Mouse (Mus musculus) spleen, adult 18-20 months (tissue): ENCODE results near the gene Cep112.

ENCODE experiments used
- DNase-seq, 2 experiments: peaks; one replicate each; pipeline ENCODE4 v3.0.0; 2022; ENCODE audit warnings: mixed read lengths in 2 of 2

Gene Cep112

DNA sequence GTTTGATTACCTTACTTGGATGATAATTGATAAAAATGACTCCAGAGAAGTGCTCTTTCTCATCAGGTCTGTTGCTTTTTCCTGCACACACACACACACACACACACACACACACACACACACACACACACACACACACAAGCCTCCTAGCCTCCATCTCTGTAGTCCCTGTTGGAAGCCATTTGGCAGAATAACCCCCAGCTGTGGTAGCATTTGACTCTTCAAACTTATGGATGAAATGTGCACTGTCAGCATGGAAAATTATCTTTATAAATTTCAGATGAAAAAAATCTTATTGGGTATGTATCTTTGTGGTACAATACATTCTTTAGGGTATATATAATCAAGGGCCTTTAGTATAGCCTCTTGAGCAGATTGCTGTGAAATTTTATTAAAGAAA lies 181.8 kb downstream of the Cep112 start:
- DNase-seq: no peak

DNA sequence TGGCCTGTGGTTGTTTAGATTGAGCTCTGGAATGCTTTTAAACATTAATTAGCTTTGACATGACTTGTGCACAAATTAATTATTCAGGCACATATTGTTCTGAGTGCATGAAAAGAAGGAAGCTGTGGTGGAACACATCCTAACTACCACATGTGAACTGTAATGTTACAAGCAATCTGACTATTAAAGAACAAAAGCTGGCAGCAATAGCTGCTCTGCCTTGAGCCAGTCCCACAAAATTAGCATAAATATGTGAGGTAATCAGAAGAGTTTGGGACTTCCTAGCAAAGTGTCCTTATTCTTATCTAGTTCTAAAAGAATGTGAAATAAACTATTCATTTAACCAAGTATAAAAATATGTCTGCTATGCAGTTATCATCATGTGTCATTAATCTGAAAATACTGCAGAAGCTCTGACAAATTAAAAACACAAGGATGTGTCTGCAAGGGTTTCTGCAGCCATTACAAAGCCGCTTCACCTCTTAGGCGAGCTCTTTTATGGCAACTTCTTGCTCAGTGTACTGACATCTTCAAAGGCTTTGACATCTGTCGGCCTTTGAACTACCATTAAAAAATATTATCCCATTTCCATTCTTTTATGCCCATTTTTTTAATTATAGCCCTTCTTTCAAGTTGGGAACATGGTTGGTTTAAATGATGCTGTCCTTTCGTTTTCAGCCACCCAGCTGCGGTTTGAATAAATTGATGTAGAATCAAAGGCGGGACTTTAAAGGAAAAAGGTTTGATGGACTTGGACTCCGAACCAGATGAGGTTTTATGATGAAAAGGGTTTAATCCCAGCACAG lies 195.8 kb downstream of the Cep112 start:
- DNase-seq: no peak

DNA sequence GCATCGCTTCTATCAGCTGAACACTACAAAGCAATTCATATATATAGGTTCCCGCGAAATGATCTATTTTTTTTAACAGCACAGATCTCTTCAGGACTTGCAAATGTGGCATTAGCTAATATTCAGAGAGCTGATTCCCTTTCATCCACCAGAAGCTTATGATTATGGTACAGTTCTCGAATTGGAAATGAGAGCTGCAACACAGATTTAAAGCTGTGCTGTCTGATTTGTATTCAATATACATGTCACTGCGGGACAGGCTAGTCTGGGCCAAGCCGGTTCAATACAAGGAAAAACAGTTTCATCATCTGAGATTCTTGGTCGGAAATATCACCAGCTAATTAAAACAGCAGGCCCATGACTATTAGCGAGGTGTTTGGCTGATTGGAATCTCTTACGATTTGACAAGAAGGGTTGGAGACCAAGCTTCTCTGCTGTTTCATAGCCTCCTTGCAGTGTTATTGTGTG lies 196.5 kb downstream of the Cep112 start:
- no peak for DNase-seq

DNA sequence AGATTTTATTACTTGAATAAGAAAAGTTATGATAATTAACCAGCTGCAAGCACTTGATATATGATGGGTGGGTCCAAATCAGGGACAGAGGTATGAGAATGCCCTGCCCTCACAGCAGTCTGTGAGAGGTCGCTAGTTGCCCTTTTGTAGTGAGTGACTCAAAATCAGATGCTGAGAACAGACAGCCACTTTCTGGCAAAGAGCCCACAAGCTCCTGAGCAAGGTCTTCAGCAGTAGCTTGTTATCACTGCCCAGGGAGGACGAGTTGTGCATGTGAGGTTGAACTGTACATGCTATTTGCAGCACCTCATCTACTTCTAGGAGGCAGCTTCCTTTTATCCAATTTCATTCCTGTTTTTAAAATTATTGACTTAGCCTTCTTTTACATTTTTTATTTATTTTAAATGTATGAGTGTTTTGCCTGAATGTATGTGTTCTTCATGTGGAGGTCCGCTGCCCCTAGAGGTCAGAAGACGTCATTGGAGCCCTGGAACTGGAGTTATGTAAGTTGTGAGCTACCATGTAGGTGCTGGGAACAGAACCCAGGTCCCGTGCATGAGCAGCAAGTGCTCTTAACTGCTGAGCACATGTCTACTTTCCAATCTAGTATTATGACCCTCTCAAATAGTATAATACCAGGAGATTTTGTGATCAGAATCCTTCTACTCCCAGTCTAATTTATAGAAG lies 200.7 kb downstream of the Cep112 start:
- DNase-seq: no peak

DNA sequence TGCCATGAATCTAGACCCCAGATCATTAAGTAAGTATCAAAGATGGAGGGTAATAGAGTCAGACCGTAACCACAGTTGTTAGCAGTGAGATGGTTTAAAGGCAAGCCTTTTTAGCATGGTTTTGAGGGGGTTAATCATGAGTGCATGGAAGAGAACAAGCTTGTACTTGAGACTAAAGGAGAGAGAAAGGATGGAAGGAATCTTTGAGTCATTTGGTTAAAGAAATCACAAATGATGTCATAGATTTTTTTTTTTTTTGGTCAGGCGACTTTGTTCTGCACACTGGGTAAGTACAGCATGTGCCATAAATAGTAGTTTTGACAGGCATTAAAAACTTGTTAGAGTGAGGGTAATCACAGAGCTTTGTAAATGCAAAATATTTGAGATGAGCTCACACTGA lies 212.8 kb downstream of the Cep112 start:
- no peak for DNase-seq

DNA sequence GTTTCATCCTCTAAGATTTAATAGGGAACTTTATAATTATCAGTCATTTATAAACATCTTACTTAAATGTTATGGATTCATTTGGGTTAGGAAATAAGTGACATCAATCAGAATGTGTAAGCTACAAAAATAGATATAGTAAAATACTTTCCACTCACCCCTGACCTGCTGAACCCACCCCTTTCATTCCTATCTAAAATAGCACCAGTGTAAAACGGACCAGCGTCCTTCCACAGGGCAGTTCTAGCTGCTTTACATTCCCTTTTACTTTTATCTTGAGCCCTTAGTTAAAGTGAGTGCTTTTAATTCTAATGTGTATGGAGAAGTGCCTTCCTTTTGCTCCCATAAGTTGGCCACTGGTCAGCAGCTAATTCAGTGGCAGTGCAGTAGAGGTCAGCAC lies 230.6 kb downstream of the Cep112 start:
- no peak for DNase-seq

DNA sequence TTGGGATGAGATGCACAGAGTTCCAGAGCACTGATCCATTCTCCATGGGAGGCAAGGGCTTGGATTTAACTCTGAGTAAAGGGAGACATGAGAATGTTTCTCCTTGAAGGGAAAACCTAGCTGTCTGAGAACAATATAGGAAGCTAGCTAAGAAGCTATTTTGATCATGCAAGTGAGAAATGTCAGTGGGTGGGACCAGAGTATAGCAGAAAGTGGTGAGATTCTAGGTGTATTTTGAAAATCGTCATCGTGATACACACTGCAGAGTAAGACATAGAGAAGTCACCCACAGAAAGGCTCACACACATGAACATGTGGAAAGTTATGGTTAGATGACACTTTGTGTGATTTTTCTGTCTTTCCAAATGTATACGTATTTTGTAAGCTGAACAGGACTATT lies 257.0 kb downstream of the Cep112 start:
- DNase-seq: no peak

DNA sequence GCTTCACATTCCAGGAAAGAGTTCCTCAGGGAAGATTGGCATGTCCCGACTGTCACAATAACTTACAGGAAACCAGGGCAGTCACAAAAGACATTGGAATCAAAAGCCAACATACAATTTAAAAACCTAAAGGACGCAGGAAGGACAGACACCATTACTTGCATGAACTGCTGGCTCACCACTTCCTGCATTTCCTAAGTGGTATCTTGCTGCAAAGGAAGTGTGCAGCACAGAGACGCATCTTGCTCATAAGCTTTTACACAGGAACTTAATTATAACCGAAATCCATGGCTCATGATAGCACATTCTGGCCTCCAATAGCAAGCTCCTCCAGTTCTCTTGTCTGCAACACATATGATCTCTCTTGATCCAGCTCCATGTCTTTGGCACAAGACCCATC lies 271.6 kb downstream of the Cep112 start:
- DNase-seq: no peak

DNA sequence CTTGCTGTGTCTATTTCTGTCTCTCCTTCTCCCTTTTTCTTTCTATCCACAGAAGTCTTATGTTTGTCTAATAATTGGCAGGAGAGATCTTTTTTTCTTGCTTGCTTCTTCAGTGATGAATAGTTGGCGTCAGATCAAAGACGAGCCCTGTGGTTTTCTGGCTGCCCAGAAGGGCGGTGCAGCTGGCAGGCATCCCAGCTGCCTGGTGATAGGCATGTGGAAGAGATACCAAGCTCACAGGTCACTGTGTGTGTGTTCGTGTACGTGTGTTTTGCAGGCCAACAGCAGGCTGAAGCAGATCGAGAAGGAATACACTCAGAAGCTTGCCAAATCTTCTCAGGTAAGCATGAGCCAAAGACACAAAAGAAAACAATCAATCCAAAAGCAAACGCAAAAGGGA lies 327.3 kb downstream of the Cep112 start:
- DNase-seq: no peak

DNA sequence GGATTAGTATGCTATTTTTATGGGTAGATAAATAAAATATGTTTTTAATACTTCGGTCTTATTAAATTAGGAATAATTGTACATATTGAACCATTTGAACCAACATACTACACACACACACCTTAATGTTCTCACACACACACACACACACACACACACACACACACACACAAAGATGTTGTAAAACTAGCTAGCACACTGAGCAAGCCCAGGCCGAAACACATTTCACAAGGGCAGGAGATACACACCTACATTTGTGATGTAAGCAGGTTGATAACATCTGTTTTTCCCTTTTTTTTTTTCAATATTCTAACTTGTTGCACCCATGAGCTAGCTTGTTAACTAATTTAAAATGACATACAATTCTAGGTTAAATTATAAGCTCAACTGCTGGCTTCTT lies 327.8 kb downstream of the Cep112 start:
- no peak for DNase-seq

DNA sequence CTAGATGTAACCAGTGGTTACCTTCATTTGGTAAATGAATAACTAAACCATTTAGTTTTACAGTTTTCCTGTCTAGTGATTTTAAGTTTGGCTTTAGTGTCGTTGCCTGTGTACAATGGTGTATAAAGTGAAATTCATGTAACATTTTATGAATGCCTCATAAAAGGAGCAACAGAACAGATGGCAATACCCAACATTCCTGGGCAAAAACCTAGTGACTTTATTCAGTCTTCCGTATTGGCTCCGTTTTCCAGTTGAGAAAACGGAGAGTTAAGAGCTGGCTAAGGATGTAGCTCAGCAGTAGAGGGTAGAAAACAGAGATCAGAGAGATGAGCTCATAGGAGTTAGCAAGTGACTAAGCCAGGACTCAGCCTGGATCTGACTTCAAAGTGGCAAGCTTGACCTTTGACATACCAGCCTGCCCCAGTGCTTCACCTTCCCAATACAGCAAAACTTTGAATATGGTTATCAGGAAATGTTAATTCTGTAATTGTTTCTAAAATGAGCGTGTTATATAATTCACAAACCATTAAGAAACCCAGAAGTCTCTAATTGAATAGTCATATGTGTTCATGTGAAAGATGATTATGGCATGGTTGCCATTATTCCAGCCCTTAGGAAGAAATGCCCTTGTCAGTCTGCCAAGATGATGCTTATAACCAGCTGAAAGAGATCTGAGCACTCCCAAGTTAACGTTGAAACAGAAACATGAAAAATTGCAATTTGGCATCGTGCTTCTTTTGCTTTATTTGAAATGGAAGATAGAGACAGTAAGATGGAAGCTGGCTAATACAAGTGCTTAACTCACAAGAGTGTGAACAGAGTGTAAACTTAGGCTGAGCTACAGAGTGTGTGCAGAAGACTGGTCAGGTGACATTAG lies 328.6 kb downstream of the Cep112 start:
- no peak for DNase-seq

DNA sequence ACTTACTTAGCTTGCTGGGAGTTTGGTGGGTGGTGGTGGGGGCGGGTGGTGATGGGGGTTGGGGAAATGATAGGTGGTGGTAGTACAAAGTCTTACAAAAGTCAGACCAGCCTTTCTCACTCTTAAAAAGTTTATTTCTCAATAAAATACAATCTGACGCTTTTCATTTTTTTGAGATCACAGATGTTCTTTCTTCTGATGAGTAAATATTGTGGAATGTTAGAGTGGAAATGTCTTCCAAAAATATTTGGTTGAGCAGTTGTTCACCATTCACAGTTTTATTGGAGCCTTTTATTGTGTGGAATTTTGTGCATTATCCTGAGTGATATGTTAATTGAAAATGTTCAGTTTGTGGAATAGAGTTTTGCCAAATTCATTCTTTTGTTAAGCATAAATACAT lies 332.2 kb downstream of the Cep112 start:
- DNase-seq: no peak

DNA sequence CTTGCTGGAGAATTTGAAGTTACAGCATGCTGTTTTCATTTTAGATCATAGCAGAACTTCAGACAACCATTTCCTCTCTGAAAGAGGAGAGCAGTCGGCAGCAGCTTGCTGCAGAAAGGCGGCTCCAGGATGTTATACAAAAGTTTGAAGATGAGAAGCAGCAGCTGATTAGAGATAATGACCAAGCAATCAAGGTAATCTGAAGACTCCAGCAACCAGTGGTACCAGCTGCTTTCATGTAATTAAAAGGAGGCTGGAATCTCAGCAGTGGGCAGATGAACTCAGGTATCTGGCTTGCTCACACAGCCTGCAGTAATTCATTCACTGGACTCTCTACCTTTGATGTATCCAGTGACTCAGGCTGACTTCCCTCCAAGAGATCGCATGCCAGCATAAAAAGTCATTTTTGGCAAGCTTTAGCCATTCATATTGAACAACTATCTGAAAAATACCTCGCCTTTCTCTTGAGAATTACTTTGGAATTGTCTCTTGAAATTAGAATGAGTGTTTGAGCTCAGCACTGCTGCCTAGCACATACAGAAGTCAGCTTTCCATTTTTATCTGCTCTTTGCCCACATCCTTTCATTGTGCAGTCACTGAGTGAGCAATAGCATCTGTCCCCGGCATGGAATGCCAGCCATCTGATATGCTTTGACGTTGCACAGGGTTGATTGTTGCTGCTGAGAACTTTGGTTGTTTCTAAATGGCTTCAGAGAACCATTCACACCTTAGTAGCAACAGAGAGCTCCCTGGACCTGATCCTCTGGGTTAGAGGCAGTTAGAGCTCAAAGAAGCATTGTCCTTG lies 332.8 kb downstream of the Cep112 start:
- no peak for DNase-seq

DNA sequence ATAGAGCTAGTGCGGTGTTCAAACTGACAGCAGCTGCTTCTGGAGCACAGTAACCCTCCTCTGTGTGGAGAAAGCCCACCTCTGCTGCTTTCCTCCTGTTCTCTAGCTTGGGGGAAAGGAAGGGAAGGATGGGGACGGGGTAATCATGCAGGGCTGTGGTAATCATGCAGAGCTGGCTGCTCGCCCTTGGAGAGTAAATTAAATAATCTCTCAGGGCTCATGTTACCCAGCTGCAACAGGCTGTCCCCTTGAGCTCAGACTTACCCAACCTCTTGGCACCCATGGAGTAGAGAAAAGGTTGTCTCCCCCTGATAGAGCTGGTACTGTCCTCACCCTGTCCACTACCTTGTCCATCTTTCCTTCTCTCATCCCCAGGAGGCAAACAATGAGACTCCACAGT lies 345.1 kb downstream of the Cep112 start:
- no peak for DNase-seq

DNA sequence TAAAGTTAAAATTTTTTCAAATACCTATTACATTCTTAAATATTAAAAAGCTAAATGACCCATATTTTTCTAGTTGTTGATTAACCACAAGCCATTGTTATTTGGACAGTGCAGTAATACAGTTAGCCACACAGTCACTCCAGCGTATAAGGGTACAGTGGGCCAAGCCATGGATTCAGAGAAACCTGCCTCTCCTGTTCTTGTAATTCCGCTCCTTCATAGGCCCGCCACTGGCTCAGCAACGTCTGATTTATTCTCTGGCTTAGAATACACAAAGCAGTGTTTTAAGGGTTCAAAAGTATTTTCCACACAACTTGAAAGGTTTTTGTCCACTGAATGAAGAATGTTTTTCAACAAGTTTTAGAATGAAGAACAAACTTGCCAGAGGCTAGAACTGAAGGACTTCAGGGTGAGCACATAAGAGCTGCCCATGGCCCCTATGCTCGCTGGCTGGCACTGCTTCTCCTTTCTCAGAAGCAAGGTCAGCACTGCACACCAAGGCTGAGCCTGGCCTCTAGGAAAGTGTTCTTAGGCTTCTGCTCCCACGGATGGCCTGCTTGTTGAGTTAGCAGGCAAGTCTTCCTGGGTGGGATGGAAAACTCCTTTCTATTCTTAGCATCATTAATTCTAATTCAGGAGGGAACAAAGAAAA lies 349.2 kb downstream of the Cep112 start:
- no peak for DNase-seq

DNA sequence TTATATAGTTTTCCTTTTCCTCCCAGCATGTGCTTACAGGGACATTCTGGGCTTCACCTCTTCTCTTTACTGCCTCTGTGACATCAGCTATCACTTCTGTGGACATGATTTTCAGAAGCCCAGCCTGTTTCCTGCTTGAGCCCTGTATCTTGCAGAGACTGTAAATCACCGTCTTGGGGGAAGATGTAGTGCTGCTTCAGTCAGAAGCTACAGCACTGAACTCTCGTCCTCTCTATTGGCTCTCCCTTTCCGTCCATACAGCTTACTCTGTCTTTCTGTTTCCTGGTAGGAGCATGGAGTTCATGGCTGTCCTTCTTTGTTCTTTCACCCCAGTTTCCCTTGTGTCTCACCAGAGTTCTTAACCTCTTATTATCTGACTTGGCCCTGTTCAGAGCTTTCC lies 352.2 kb downstream of the Cep112 start:
- DNase-seq: no peak

DNA sequence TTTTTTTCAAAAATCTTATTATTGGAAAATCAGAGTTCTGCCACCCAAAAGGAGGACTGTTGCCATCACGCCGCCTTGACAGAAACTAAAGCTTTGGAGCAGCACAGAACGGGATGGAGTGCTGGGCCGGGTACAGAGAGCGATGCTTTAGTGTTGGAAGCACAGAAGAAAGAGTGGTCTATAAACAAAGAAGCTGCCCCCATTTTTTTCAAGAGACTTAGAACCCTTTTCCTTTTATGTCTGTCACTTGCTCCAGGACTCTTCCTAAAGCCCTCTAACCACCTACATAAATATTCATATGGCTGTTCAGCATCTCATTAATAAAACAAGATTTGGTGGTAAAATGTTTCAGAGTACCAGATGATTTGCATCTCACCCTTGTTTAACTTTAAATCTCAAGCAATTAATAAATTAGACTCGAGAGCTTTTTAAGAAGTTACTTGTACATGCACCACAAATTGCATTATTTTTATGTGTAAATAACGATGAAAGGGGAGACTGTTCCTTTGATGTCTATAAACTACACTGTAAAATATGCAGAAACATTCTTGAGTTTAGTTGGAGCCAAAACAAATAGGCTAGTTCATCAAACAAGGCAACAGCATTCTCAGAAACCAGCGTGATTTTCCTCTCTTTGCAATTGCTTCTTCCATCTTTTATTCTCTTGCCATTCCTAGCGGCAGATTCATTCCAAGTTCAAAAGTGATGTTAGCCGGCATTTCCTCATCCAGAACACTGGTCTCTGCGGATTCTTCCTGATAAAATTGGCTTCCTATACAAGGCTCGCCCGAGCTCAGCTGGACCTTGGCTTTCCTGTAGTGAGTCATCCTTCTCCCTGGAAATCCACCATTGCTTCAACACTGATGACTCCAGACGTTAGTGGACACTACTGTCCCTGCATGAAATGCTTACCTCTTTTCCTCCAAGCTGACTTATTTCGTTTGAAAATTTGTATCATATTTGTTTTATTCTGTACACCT lies 355.6 kb downstream of the Cep112 start:
- DNase-seq: no peak

DNA sequence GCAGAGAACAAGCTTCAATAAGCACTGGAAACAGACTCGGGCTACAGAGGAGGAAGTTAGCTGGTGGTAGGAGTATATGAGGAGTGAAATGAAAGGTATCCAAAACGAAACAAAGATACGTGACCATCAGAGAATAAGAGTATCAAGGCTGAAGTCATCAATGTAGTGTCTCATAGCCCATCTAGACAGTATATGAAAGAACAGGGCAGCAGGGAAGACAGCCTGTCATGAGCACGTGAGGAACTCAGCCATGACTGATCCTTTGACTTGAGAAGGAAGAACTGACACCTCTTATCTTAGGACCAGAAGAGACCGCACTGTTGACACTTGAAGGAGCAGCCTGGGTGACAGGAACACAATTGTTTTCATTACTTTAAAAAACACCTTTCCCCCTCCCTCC lies 373.4 kb downstream of the Cep112 start:
- DNase-seq: no peak

DNA sequence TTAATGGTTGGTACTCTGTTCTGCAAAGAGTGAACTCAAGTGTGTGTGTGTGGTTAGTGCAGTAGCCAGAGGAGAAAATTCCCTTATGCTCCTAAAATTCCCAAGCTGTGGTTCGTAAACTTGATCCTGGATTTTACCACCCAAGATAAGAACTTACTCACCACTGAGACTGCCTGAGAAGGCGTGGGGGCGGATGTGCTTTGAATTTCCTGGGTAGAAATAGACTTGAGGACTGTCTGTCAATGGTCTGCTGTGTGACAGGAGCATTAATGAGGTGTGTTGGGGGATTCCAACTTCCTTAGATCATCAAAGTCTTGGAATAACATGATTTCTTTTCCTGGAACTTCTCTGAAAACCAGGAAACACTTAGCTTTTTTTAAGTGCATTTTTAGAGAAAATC lies 374.7 kb downstream of the Cep112 start:
- DNase-seq: no peak

DNA sequence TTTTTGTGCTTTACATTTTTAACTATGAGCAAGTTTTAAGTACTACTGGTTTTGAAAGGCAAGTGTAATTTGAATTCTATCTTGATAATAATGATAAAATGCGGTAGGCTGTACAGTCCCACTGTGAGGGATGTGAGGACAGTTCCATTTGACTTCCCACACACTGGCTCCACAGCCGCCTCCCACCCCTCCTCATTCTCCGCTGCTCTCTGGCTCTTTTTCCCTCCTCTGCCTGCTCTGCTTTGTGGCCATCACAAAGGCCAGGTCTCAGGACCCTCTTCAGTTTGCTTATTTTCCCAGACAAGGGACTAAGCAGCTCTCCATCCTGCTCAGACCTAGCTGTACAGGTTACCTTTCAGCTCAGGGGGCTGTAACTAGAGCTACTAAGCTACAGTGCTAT lies 379.0 kb downstream of the Cep112 start:
- no peak for DNase-seq

DNA sequence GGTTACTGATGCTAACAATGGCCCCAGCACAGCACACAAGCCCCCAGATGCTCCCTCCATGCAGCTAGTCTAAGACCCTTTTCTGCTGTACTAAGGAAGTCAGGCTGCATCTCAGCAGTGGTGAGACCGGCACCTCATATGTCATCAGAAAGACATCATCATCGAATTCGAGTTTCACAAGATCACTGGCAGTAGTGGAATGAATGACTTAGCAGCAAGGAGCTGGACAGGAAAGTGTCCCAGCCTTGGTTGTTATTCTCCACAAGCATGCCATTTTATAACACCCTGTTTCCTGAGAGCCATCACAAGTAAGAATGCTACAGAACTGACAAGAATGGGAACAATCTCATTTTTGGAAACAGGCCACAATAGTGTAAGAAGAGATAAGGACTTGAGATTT lies 381.0 kb downstream of the Cep112 start:
- DNase-seq: no peak
